Mouse (Mus musculus): ENCODE results near the gene Sim2.
A peak's percentile ranks its signal among the peaks of the same experiment; 100 is the strongest.

Gene Sim2

DNA sequence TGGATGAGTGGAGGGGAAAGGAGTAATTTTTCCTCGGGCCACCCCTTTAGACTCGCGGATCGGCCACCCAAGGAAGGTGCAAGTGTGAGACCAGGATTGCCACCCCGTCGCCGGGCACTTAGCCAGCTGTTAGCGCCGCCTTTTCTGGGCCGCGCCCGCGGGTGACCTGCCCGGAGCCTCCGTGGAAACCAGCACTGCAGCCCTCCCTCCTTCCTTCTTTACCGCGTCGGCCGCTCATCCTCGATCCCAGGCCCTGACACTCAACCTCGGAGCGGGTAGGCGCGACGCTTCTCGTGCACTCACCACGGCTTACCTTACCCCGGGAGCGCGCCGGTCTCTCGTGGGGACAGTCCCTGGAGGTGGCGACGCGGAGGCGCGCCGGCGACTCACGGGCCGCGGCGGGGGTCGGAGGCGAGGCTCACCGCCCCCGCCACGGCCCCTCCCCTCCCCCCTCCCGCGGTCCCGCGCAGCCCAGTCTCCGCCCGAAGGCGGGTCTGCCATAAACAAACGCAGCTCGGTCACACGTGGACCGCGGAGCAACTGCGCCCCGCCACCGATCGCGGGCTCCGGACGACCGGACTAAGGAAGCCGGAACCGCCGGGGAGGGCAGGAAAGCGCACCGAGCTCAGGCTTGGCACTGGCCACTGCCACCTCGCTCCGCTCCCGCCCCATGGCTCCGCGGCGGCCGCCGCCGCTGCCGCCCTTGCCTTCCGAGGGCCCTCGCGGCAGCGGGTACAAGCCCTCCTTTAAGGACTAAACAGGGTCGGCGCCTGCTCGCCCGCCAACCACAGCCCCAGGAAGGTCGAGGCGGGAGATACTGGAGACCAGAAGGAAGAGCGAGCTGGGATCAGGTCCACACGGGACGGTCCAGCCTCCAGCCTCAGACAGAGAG lies at the start of gene Sim2:
Gene Sim2, plus strand, starts transcription at position 221 of the 892 bp plus-strand sequence.
- no peak for DNase-seq (ENCODE audit: low spot score in 2 of 2)

DNA sequence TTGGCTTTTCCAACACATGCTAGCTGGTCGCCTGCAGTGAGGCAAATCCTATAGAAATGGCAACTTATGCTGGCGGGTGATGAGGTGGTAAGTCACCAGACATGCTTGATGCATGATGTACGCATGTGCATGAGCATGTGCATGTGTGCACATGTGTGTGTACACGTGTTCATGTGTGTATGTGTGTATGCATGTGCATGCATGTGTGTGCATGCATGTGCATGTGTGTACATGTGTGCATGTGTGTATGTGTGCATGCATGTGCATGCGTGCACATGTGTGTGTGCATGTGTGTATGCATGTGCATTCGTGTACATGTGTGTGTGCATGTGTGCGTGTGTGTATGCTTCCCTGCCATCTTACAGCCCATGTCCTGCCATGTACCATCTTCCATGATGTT lies 47.5 kb upstream of the Sim2 start:
- DNase-seq (ENCODE audit: low spot score in 2 of 2) = no peak

DNA sequence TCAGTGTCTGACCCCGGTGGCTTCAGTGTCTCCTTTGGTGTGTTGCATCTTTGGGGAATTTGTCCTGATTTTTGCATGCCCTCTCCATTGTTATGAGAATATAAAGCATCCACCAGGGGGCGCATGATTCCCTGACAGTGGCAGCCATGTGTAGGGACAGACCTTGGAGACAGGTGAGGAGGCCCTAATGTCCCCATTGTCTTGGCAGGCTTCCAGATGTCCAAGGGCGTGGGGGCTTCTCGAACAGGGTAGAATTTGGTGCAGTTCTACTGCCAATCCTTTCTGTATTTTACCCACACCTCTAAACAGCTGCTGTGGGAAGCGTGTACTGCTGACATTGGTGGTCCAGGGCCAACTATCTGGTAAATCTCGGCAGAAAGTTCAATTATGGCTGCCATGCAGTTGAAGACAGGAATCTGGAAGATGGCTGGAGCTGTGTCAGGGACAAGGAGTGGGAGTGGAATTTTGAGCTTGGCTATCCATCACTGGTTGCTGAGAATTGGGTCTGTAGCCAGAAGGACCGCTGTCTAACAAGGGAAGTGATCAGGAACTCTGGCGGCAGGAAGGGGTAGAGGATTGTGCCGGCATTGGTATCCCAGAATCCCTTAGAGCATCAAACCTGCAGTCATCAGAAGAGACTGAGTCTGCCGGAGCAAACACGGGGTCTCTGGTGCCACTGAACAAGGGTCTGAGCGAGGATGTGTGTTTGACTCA lies 46.3 kb upstream of the Sim2 start:
- peak in 1 of 2 experiments; percentile 7 for DNase-seq (ENCODE audit: low spot score in 2 of 2)

DNA sequence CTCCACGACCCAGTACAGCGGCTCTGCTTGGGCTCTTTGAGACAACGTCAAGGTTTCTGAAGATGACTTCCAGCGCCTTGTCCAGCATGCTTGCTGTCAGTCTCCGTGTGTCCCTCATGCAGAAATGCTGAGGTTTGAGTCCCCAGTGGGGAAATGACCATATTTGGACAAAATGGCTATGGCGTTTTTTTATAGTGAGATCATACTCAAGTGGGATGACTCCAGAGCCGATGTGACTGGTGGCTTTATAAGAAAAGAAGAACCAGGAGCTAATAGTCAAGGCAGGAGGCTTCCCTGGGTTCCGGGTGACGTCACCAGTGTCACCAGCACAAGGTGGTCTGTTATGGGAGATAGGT lies 45.8 kb upstream of the Sim2 start:
- no peak for DNase-seq (ENCODE audit: low spot score in 2 of 2)

DNA sequence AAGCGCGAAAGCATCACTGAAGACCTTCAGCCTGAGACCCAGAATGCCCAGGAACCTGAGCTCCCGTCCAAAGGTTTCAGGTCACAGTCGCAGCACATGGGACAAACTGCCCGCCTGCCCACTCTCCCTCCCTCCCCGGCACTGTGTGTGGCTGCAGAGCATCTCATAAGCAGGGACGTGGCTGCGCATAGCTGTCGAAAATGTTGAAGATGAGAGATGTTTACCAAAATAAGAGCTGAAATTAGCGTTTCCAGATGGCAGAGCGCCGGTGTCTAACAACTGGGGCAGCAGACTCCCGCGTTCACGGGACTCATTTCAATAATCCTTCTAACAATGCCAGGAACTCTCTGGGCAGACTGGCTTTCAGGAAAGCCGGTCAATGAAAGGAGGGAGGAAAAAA lies 44.2 kb upstream of the Sim2 start:
- DNase-seq (ENCODE audit: low spot score in 2 of 2) = no peak

DNA sequence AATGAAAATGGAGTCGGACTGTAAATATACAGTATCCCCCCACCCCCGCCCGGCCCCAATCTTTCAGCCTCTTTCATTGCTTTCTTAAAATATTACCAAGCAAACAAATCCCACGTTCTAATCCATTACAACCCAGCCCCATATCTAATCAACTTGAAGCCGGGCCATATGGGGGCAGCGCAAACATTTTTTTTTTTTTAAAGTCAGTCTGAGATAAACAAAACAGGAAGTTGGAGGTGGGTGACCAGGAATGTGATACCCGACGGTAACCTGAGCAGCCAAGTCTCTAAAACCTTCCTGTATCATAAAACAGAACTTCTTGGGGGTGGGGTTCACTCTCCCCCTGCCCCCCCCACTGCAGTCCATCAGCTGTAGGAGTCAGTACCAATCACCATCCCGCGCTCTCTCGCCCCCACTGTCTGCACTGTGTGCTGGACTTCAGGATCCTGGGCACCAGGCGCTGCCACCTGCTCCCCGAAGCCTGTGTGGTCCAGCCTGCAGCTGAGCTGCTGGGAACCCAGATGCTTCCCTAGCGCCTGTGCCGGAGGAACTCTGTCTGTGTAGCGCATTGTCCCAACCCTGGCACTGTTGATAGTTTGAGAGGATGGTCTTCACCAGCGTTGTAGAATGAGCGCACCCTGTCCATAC lies 43.5 kb upstream of the Sim2 start:
- DNase-seq (ENCODE audit: low spot score in 2 of 2) = no peak

DNA sequence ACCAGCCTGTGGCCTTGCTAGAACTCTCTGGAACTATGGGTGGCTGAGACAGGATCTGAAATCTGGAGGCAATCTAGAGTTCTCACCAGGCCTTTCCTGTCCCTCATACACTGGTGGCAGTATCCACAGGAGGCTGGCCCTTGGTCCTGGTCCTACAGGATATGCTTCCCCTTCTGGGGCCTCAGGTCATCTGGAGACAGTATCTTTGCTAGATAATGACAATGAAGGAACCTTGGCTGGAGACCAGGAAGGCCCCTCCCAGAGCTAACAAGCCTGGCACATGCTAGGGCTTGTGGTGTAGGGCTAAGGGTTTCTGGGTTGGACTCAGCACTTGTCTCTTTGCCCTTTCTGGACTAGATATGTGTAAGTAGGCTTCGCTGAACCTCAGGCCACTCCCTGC lies 40.9 kb upstream of the Sim2 start:
- DNase-seq (ENCODE audit: low spot score in 2 of 2) = no peak

DNA sequence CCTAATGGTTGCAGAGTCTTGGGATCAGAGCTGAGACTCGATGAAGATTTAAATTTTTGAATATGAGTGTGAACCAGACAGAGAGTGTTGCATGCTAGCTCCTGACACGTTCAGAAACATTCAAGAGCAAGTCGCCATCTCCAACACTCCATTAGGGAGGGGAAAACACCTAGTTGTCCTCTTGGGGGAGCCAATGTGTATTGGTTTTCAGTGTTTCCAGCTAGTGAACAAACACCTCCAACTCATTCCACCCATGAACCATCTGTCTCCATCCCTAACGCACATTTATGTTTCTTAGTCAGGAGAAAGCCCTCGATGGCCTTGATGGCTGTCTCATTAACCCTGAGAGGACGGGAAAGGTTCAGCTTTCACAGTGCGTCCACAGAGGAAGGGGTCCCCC lies 39.7 kb upstream of the Sim2 start:
- peak; percentile 14 to 16 for DNase-seq (ENCODE audit: low spot score in 2 of 2)

DNA sequence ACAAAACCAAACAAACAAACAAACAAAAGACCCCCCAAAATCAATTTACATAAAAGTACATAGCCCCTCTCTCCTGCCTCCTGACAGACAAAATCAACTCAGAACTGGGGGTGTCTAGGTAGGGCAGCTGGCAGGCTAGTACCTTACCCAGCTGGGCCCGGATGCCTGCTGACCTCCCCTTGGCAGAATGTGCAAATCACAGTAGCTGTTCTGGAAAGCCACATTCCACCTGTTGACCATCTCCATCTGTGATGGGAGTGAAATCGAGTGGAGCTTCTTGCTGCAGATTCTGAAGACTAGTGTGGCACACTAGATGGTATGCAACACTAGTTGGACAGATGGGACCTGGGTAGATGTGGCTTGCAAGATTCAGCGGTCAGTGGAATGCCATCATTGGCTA lies 34.4 kb upstream of the Sim2 start:
- no peak for DNase-seq (ENCODE audit: low spot score in 2 of 2)

DNA sequence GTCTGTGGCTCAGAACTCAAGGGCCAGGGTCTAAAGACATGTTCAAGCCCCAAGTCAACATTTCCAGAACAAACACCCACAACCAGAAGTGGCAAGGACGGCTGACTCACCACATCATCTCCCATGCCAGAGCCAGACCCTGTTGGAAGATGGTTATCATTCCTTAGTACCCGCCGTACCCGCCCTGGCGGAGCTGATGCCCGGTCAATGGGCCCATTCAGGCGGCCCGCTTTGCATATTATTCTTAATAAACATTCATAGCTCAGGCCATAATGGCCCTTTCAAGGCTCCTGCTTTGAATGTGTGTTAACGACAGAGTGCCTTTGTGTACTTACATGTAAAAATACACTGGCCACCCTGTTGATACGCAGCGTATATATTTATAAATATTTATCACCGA lies 29.6 kb upstream of the Sim2 start:
- no peak for DNase-seq (ENCODE audit: low spot score in 2 of 2)

DNA sequence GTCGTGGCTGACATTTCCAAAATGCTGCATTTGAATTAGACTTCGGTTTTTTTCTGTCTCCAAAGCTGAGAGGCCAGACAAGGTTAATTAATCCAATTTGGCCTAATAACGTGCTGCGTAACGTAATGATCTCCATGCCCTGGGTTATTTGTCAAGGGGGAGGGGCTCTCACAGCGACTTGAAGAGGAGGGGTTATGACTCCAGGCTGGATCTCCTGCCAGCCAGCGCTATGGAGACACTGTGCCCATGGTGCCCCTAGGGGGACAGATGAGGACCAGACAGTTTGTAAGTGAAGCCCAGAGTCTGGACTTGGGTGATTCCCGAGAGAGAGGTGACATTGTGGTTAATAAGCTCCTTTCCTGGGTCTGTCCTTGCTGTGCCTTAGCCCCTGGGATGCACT lies 29.2 kb upstream of the Sim2 start:
- no peak for DNase-seq (ENCODE audit: low spot score in 2 of 2)

DNA sequence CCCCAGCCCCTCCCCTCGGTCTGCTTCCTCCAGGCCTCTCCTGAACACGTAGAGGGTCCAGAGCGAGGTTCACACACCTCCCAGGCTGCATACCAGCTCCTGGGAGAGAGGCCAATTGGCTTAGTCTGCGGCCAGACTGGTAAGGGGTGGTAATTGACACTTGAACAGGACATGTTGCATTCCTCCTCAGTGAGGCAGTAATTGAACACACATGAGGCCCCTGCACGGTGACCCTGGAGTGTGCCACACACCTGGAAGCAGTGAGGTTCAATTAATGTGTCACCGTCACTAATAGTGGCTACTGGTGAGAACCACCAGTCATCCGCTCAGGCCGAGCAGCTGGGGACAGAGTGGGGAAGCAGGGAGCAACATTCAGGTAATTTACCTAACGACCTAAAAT lies 24.9 kb upstream of the Sim2 start:
- no peak for DNase-seq (ENCODE audit: low spot score in 2 of 2)

DNA sequence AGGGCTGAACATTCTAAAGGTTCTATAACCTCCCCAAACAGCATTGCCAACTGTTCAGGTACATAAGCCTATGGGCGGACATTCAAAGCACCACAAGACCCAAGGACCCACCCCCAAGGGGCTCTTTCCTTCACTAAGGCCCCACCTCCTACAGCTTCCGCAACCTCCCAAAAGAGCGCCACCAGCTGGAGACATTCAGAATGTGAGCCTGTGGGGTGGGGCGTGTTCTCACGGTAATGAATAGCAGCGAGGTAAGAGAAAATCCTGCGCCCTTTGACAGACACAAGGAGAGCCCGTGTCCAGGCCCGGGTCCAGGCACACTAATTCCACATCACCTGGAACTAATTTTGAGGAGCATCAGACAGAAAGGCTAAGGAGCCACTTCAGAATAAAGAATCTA lies 20.5 kb upstream of the Sim2 start:
- DNase-seq (ENCODE audit: low spot score in 2 of 2) = no peak

DNA sequence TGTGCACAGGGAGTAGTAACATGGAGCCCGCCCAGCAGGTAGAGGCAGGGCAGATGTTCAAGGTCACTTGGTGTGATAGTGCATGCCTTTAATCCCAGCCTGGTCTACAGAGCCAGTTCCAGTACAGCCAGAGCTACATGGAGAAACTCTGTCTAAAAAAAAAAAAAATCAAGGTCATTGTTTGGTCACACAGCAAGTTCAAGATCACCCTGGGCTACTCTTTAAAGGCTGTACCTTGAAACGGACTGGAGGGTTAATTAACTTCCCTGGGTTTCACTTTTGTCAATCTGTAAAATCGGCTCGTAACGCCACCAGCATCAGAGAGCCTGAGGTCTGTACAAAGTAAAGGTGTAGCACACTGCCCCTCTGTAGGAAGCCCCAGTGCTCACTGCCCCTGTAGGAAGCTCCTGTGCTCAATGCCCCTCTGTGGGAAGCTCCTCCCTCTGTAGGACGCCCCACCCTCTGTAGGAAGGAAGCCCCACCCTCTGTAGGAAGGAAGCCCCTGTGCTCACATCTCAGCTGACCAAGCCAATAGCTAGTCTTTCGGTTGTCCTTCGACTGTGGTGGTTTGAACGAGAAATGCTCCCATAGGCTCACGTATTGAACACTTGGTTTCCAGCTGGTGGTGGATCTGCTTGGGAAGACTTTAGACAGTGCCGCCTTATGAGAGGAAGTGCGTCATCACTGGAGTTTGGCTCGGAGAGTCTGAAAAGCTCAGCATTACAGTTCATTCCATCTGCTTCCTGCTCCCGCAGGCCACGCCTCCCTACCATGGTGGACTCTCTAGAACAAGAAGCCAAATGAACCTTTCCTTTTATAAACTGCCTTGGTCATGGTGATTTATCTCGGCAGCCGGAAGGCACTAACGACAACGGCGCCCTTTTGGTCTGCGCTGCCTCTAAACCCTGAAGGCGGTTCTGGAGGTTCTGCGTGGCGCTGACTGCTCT lies 18.7 kb upstream of the Sim2 start:
- DNase-seq (ENCODE audit: low spot score in 2 of 2) = no peak

DNA sequence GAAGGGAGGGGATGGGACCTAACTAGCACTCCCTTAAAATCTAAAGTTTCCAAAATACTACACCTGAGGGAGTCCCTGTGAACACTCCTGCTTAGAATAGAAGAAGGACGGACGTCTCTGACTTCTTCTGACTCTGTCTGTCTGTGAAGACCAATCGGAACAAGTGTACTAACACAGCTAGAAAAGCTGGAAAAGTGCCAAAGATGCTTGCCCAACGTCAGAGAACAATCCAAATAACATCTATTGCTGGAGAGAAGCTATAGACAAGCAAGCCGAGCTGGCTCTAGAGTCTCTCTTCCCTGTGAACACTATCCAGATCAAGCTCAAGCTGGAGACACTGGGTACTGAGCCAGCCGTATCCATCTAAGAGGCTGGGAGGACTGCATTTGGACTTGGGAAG lies 18.0 kb upstream of the Sim2 start:
- no peak for DNase-seq (ENCODE audit: low spot score in 2 of 2)

DNA sequence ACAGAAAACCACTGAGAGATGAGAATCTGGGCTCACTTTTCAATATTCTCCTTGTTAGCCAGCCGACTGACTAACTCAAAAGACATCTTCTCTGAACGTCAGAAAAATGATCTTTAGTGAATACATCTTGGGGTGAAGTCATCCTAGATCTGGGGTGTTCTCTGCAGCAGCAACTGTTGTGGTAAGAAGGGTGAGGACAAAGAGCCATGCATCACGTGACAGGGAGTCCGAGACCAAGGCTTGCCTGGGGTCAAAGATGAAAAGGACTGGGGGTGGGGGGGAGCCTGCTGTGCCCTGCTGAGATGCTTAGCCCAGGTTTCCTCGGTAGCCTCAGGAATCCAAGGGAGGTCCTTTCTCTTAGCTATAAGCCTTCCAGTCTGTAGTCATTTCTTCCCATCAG lies 17.5 kb upstream of the Sim2 start:
- no peak for DNase-seq (ENCODE audit: low spot score in 2 of 2)

DNA sequence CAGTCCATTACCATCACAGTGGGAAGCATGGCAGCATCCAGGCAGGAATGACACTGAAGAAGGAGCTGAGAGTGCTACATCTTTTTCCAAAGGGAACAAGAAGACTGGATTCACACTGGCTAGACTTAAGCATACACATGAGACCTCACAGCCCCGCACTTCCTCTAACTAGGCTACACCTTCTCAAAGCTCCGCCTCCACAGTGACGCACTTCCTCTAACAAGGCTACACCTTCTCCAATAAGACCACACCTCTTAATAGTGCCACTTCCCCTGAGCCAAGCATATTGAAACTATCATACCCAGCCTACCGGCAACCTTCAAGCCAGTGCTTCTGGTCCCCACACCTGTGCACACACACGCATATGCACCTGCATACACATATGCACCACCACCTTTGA lies 15.7 kb upstream of the Sim2 start:
- DNase-seq (ENCODE audit: low spot score in 2 of 2) = no peak

DNA sequence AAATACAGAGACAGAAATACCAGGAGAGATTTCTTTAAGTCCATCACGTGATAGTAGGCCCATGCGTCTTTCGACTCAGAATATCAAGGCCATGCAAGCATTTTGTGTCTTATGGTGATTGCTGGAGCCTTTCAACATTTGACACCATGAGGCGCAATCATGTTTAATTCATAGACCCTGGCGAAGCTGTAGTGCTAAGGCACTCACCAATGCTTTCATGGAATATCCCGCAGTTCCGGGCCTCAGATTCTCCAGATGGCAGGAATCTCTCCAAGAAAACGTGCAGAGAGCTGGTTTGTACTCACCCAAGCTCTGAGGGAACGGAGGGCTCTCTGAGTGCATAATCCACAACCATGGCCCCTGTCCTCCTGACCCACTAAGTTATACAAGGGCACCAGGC lies 13.8 kb upstream of the Sim2 start:
- no peak for DNase-seq (ENCODE audit: low spot score in 2 of 2)

DNA sequence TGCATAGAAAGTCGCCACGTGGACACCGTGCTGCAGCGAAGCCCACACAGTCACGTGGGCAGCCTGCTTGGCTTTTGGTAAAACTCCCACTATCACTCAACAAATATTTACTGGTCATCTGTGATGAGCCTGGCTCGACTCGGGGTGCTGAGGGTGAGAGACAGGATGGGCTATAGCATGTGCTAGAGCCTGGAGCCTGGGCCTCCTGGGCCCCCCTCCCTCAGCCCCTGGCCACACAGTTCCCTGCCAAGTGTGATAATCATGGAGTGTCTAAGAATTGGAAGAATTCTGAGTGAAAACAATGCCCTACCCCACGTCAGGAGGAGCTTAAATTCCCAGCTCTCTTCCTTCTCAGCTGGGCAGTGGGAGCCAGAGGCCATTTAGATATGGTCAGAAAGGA lies 13.3 kb upstream of the Sim2 start:
- no peak for DNase-seq (ENCODE audit: low spot score in 2 of 2)

DNA sequence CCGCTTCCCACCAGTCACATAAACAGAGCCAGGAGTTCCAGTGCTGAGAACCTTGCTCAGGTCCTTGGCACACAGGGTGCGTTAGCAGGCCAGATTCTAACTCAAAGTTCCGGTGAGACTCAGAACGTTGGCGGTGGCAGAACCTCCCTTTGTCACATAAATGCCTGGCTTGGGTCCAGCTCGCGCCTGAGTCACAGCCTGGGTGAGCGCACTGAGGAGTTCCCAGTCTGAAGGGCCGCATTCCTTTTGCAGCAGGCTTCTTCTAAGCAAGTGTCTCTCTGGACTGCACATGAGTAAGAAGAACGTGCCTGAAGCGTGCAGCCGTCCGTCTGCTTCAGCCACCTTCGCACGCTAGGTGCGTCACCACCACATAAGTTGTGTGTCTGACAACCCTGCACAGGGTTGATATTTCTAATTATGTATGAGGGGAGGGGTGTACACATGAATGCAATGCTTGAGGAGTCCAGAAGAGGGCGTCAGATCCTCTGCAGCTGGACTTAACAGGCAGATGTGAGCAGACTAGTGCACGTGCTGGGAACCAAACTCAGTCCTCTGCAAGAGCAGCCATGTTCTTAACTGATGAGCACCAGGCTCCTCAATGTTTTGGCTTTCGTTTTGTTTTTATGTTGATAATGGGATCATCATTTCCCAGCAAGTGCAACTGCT lies 9.2 kb upstream of the Sim2 start:
- no peak for DNase-seq (ENCODE audit: low spot score in 2 of 2)

Data from right cerebral cortex, postnatal 36 days (tissue).